Mouse (Mus musculus): ENCODE results near the gene Erv3. TPM values are rescaled to one million over a fixed set of nuclear protein-coding genes. Genes with fewer than 3 reads are reported as not detected.
A peak's percentile ranks its signal among the peaks of the same experiment; 100 is the strongest.

Gene Erv3
- polyA plus RNA-seq (2015; fragmentation: Nextera tagmentation; extraction: Ambion mirVana): not detected in 2 replicates

DNA sequence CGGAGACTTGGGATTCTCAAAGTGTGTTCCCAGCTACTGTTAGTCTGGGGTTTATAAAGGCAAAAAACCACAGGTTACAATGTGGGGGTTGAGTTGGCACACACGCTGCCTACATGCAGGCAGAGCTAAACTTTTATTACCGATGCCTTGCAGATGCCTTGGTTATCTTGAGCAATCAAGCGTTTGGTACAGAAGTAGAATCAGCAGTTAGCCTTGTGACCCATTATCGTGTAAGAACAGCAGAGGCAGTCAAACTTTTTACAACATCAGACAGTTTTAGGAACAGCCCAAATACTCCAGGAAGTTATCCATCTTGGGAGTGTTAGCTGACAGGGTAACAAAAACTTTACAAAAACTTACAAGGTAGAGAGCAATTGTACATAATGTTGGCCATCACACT lies at the start of gene Erv3:
Erv3 (minus strand) TSS at position 27 of the 400 bp plus-strand sequence.
- no peak within 1 kb of the TSS for H3K9ac ChIP-seq
- H3K27ac ChIP-seq (replicated peaks): no peak within 1 kb of the TSS
- no peaks in the 10 kb centered on the region for H3K36me3 ChIP-seq
- ATAC-seq (ENCODE audit: extremely low read depth, insufficient number of reproducible peaks, low FRiP score, low TSS enrichment): no peak
- H3K27me3 ChIP-seq (replicated peaks): no peaks in the 10 kb centered on the region
- no peak within 1 kb of the TSS for H3K4me3 ChIP-seq
- H3K9me3 ChIP-seq: no peaks in the 10 kb centered on the region
- 0 out of 2 replicates have a peak, but pooled peaks cover 3% of the 10 kb centered on the region for H3K4me1 ChIP-seq
- 74% methylated on average over 5 of the region's 5 CpGs for WGBS
- no peak within 1 kb of the TSS for H3K4me2 ChIP-seq

DNA sequence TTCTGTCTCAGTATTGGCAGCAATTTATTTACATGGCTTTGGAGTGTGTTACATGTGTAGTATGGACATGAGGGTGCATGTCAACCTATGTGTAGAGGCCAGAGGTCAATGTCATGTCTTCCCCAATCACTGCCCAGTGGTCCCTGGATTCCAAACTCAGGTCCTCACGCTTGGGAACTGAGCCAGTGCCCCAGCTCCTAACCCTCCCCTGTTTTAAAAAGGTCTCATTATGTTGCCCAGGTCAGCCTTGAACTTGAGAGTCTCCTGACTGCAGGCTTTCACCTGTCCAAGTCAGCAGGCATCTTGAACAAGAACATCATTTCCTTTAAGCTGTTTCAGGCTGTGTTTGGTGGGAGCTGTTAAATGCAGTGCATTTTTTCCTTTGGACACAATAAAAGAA lies 49.4 kb upstream of the Erv3 start:
- no peak for ATAC-seq (ENCODE audit: extremely low read depth, insufficient number of reproducible peaks, low FRiP score, low TSS enrichment)
- Histone ChIP-seq H3K4me3 (peak overlapping the region; percentile 83; the same call in 1 of the 2 replicates), H3K27me3 (replicated peaks) (no peaks in the 10 kb centered on the region), H3K9ac (no peak overlapping the region), H3K36me3 (peaks cover 12% of the 10 kb centered on the region), H3K4me1 (peaks cover 57% of the 10 kb centered on the region), H3K9me3 (no peaks in the 10 kb centered on the region), H3K4me2 (peak overlapping the region; percentile 83; the same call in 1 of the 2 replicates), H3K27ac (replicated peaks) (no peak overlapping the region)
- WGBS: 93% methylated on average over 1 of the region's 1 CpGs

DNA sequence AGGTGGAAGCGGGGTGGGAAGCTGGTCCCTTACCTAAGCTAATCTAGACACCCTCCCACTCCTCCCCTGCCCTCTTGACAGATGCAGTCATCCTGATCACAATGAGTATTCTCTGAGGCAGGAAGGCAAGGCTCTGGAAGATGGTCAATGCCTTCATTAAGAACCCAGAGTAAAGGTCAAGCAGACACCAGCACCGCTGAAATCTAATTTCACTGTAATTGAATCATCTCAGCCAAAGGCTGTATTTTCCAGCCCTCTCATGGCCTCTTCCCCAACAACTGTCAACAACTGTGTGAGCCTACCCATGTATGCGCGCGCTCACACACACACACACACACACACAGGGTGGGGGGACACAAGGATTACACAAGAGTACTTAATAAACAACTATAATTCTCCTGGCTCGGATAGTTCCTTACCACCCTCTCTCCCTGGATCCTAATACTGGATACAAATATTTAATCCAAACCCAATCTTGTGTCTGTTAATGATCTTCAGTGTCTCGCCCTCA lies 48.9 kb upstream of the Erv3 start:
- H3K4me2 ChIP-seq: no peak overlapping the region
- no peak for ATAC-seq (ENCODE audit: extremely low read depth, insufficient number of reproducible peaks, low FRiP score, low TSS enrichment)
- WGBS: 85% methylated on average over 7 of the region's 7 CpGs

DNA sequence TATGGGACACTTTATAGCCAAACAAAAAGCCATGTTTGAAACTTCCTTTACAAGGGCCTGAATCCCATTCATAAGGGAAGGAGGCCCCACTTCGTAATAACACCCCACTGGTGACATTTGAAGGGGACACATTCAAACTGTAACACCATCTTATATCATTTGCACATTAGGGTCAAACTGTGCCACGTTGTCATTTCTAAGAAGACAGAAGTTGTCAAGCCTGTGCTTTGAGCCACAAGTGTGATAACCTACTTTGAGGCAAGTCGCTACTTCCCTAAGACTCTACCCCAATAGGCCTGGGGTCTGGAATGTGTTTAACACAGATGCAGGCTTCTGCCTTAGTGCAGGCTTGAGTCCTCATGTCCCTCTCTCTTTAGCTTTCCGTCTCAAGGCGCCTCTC lies 47.8 kb upstream of the Erv3 start:
- ATAC-seq (ENCODE audit: extremely low read depth, insufficient number of reproducible peaks, low FRiP score, low TSS enrichment): no peak
- no peak overlapping the region for H3K9ac ChIP-seq
- 67% methylated on average over 5 of the region's 5 CpGs for WGBS
- H3K27ac ChIP-seq (replicated peaks): no peak overlapping the region
- peaks cover 65% of the 10 kb centered on the region for H3K4me1 ChIP-seq
- no peak overlapping the region for H3K4me2 ChIP-seq
- H3K9me3 ChIP-seq: no peaks in the 10 kb centered on the region
- no peak overlapping the region for H3K4me3 ChIP-seq
- H3K36me3 ChIP-seq: peaks cover 3% of the 10 kb centered on the region; the same call in 1 of the 2 replicates
- H3K27me3 ChIP-seq (replicated peaks): no peaks in the 10 kb centered on the region

More for the DNA sequence above, 48.9 kb upstream of the Erv3 start:
- Histone ChIP-seq H3K4me3 (no peak overlapping the region), H3K27me3 (replicated peaks) (no peaks in the 10 kb centered on the region), H3K36me3 (peaks cover 7% of the 10 kb centered on the region), H3K4me1 (peaks cover 61% of the 10 kb centered on the region), H3K27ac (replicated peaks) (no peak overlapping the region), H3K9ac (no peak overlapping the region), H3K9me3 (no peaks in the 10 kb centered on the region)

DNA sequence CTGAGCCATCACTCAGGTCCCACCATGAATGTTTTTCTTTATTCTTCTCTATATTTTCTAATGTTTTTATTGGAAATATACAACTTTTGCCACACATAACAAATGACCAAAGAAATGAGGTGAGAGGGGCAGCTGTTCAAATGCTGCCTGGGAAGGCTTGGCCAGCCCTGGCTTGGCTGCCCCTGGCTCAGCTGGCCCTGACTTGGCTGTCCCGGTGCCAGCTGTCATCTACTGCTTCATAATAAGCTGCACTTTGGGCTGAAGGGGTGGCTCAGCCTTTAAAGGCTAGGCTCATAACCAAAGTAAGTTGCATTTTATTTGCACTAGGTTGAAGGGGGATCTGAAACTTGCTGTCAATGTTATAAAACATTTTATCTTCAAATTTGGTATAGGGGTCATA lies 47.3 kb upstream of the Erv3 start:
- Histone ChIP-seq H3K27me3 (replicated peaks) (no peaks in the 10 kb centered on the region), H3K4me2 (no peak overlapping the region), H3K36me3 (no peaks in the 10 kb centered on the region), H3K9ac (no peak overlapping the region), H3K4me3 (no peak overlapping the region), H3K4me1 (peaks cover 66% of the 10 kb centered on the region), H3K9me3 (no peaks in the 10 kb centered on the region), H3K27ac (replicated peaks) (no peak overlapping the region)
- no peak for ATAC-seq (ENCODE audit: extremely low read depth, insufficient number of reproducible peaks, low FRiP score, low TSS enrichment)
- WGBS: 71% methylated on average over 1 of the region's 1 CpGs

DNA sequence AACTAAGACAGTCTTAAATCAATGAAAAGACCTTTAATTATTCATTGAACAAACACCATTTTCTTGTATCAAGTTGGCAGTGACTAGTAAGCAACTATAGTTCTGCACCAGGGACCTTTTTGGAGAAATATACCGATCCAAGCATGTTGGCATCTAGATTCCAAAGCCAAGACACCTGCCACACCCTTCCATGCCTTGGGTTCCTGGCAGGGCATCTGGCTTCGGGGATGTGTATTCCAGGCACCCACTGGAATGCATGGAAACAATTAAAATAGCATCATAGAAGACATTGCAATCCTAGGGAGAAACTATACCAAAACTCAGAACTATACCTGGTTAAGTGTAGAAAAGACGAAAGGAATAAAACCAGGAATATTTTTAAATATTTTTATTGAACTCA lies 46.7 kb upstream of the Erv3 start:
- Histone ChIP-seq H3K27ac (replicated peaks) (no peak overlapping the region), H3K36me3 (no peaks in the 10 kb centered on the region), H3K9ac (no peak overlapping the region), H3K4me2 (no peak overlapping the region), H3K4me1 (peaks cover 64% of the 10 kb centered on the region), H3K4me3 (no peak overlapping the region), H3K9me3 (no peaks in the 10 kb centered on the region), H3K27me3 (replicated peaks) (no peaks in the 10 kb centered on the region)
- no peak for ATAC-seq (ENCODE audit: extremely low read depth, insufficient number of reproducible peaks, low FRiP score, low TSS enrichment)
- 83% methylated on average over 3 of the region's 3 CpGs for WGBS

DNA sequence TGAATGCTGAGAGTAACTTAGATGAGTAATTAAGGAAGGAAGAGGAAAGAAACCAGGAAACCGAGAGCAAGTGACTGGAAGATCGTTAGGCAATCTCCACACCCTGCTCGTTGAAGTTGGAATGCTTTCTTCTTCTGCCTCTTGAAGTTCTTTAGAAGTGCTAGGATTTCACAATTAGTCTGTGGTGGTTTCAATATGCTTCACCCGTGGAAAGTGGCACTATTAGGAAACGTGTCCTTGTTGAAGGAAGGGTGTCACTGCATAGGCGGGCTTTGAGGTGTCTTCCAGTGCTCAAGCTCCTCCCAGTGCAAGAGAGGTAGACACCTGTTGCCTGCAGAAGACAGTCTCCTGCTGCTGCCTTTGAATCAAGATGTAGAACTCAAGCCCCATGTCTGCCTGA lies 46.2 kb upstream of the Erv3 start:
- Histone ChIP-seq H3K36me3 (no peaks in the 10 kb centered on the region), H3K27ac (replicated peaks) (no peak overlapping the region), H3K4me3 (no peak overlapping the region), H3K4me1 (peaks cover 59% of the 10 kb centered on the region), H3K9me3 (no peaks in the 10 kb centered on the region), H3K4me2 (no peak overlapping the region), H3K9ac (no peak overlapping the region), H3K27me3 (replicated peaks) (no peaks in the 10 kb centered on the region)
- 53% methylated on average over 6 of the region's 6 CpGs for WGBS
- ATAC-seq (ENCODE audit: extremely low read depth, insufficient number of reproducible peaks, low FRiP score, low TSS enrichment): no peak

DNA sequence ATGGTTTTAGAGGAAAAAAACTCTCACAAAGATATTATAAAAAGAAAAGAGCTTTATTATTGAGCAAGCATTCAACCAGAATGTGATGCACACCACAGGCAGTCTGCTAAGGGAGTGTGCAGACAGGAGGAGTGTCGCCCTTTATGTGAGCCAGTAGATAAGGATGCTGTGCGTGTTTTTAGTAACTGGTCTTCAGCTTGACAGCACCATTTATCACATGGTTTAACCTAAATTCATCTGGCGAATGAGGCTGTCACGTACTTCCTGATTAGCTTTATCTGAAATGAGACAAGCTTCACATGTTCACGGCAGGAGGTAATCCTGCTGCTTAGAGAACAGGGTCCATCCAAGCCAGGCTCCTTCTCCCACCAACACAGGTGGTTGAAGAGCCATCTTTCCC lies 45.5 kb upstream of the Erv3 start:
- H3K4me3 ChIP-seq: no peak overlapping the region
- ATAC-seq (ENCODE audit: extremely low read depth, insufficient number of reproducible peaks, low FRiP score, low TSS enrichment): no peak
- no peaks in the 10 kb centered on the region for H3K36me3 ChIP-seq
- H3K27ac ChIP-seq (replicated peaks): peak overlapping the region; percentile 25; the same call in 1 of the 2 replicates
- no peak overlapping the region for H3K9ac ChIP-seq
- H3K9me3 ChIP-seq: no peaks in the 10 kb centered on the region
- WGBS: 7% methylated on average over 5 of the region's 5 CpGs
- no peaks in the 10 kb centered on the region for H3K27me3 ChIP-seq (replicated peaks)
- H3K4me1 ChIP-seq: peaks cover 52% of the 10 kb centered on the region
- H3K4me2 ChIP-seq: no peak overlapping the region

DNA sequence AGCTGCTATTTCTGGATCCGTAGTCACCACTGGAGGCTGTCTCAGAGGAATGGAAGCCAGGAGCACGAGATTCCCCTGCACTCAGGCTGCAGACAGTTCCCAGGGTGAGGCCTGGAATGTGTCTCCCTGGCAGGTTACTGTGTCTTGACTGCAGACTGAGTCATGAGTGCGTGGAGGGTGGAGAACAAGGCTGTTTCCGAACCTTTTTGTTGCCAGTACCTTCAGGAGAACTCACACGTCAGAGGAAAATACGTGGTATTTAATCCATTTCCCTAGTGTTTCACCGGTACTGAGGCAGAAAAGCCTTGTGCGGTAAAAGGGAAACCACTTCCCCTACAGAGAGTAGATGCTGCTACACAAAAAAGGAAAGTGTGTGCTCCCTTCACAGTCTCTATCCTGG lies 43.3 kb upstream of the Erv3 start:
- Histone ChIP-seq H3K27me3 (replicated peaks) (no peaks in the 10 kb centered on the region), H3K36me3 (no peaks in the 10 kb centered on the region), H3K9me3 (no peaks in the 10 kb centered on the region), H3K27ac (replicated peaks) (peak overlapping the region; percentile 93), H3K9ac (peak overlapping the region; percentile 58), H3K4me3 (no peak overlapping the region), H3K4me2 (peak overlapping the region; percentile 45), H3K4me1 (peaks cover 42% of the 10 kb centered on the region)
- WGBS: 15% methylated on average over 8 of the region's 8 CpGs
- ATAC-seq (ENCODE audit: extremely low read depth, insufficient number of reproducible peaks, low FRiP score, low TSS enrichment): peak; percentile 63; the same call in 1 of the 2 replicates

DNA sequence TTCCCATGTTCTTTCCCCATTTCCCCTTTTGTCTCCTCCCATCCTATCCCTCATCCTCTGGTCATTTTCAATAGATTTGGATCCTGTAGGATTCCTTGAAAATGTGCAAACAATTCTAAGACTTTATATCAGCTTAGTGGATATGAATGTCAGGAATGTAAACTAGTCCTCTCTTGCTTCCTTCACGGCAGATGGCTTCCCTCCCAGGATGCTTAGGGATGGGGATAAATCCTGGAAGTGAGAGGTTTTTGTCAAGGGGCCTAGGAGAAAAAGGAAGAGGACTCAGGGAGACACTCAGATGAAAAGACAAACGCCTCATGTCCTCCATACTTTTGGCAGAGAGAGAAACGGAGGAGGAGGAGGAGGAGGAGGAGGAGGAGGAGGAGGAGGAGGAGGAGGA lies 42.9 kb upstream of the Erv3 start:
- WGBS: 4% methylated on average over 1 of the region's 3 CpGs
- peak overlapping the region; percentile 93 for H3K27ac ChIP-seq (replicated peaks)
- no peaks in the 10 kb centered on the region for H3K27me3 ChIP-seq (replicated peaks)
- H3K4me3 ChIP-seq: no peak overlapping the region
- no peak overlapping the region for H3K9ac ChIP-seq
- peaks cover 42% of the 10 kb centered on the region for H3K4me1 ChIP-seq
- H3K36me3 ChIP-seq: no peaks in the 10 kb centered on the region
- H3K9me3 ChIP-seq: no peaks in the 10 kb centered on the region
- no peak overlapping the region for H3K4me2 ChIP-seq
- no peak for ATAC-seq (ENCODE audit: extremely low read depth, insufficient number of reproducible peaks, low FRiP score, low TSS enrichment)

DNA sequence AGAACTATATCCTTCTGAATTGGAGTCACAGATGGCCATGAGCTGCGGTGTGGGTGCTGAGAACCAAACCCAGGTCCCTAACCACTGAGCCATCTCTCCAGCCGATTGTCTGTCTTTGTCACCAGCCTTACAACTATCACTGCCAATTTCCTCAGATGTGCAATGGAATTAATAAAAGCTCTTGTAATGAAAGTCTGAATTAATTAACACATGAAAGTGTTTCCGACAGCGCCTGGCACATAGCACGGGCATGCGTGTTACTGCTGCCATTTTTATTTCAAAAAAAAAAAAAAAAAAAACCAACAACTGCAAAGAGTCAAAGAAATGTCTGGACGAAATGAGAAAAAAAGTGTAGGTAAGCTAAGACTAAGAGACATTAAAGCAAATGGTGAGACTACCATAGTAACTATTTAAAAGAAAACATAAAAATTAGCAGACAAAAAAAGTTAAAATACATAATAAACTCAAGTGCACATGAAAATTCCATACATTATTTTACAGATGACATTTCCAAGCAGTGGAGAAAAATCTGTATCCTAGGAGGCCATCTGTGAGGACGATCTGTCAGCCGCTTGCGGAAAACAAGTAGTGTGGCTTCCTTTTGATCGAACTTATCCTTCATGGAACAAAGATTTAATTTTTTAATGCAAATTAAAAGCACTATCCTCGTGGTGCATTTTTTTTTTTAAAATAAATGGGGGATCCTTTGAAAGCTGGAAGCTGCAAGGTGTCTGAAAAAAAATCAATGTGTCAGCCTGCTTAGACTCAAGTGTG lies 38.0 kb upstream of the Erv3 start:
- H3K9me3 ChIP-seq: no peaks in the 10 kb centered on the region

DNA sequence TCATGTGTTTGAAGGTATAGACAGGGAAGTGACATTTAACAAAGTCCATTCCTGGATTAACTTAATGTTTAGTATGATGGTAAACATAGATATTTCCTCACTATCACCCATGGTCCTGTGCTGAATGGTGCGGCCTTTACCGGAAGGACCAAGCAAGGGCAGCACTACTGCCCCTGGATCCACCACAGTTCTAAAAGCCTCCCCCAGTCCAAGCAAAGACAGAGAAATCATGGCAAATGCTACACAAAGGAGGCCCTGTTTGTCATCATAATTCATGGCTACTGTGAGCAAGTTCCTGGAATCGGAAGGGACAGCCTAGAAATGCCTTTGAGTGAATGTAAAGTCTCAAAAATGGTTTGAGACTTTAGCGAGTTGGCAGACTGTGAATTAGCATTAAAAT lies 36.5 kb upstream of the Erv3 start:
- 85% methylated on average over 4 of the region's 4 CpGs for WGBS
- no peak overlapping the region for H3K4me3 ChIP-seq
- no peak overlapping the region for H3K27ac ChIP-seq (replicated peaks)
- peaks cover 14% of the 10 kb centered on the region for H3K4me1 ChIP-seq
- H3K9ac ChIP-seq: no peak overlapping the region
- no peak for ATAC-seq (ENCODE audit: extremely low read depth, insufficient number of reproducible peaks, low FRiP score, low TSS enrichment)
- H3K9me3 ChIP-seq: no peaks in the 10 kb centered on the region
- no peaks in the 10 kb centered on the region for H3K36me3 ChIP-seq
- H3K4me2 ChIP-seq: no peak overlapping the region
- H3K27me3 ChIP-seq (replicated peaks): no peaks in the 10 kb centered on the region

More for the DNA sequence above, 38.0 kb upstream of the Erv3 start:
- Histone ChIP-seq H3K36me3 (no peaks in the 10 kb centered on the region), H3K4me1 (peaks cover 12% of the 10 kb centered on the region), H3K4me3 (no peak overlapping the region), H3K27me3 (replicated peaks) (no peaks in the 10 kb centered on the region), H3K27ac (replicated peaks) (no peak overlapping the region), H3K4me2 (no peak overlapping the region), H3K9ac (no peak overlapping the region)
- WGBS: 85% methylated on average over 12 of the region's 12 CpGs
- ATAC-seq (ENCODE audit: extremely low read depth, insufficient number of reproducible peaks, low FRiP score, low TSS enrichment): no peak

Measured in heart, embryonic 13.5 days (tissue).